Mouse (Mus musculus) thymus, adult 2 months (tissue): ENCODE results near the gene Fgf9. TPM values are rescaled to one million over a fixed set of nuclear protein-coding genes. Genes with fewer than 3 reads are reported as not detected.

Experiments
- DNase-seq: peaks from one replicate; pipeline ENCODE4 v3.0.0; 2021
- H3K27ac ChIP-seq: fragments of 200-500 bp; 2 replicates; pipeline ENCODE4 v1.5.1; 2012; ENCODE audit warnings: low read length, control low read depth; ENCODE audit not compliant: control insufficient read depth, insufficient read depth
- H3K27me3 ChIP-seq: fragments of 200-500 bp; 2 replicates; pipeline ENCODE4 v1.6.1; 2012; ENCODE audit warnings: mild to moderate bottlenecking, low read length, moderate library complexity, mixed read lengths; ENCODE audit not compliant: control insufficient read depth, insufficient read depth
- H3K36me3 ChIP-seq: fragments of 200-500 bp; 2 replicates; pipeline ENCODE4 v1.6.1; 2012; ENCODE audit warnings: mild to moderate bottlenecking, low read length, moderate library complexity; ENCODE audit not compliant: control insufficient read depth, insufficient read depth
- H3K4me1 ChIP-seq: fragments of 200-500 bp; replicated peaks from 2 replicates; pipeline ENCODE4 v1.6.1; 2012; ENCODE audit warnings: low read length; ENCODE audit not compliant: control insufficient read depth, insufficient read depth
- H3K4me3 ChIP-seq: fragments of 200-500 bp; 2 replicates; pipeline ENCODE4 v1.5.1; 2012; ENCODE audit warnings: mild to moderate bottlenecking, low read length, control low read depth, moderate library complexity; ENCODE audit not compliant: control insufficient read depth, insufficient read depth
- CTCF ChIP-seq: fragments of 200-500 bp; IDR thresholded peaks from 2 replicates; pipeline ENCODE4 v1.5.1; 2012; ENCODE audit warnings: mild to moderate bottlenecking, control low read depth, low read length, moderate library complexity, borderline replicate concordance; ENCODE audit not compliant: control insufficient read depth, poor library complexity, insufficient read depth; ENCODE audit errors: extremely low read depth
- POLR2A ChIP-seq: fragments of 200-500 bp; IDR thresholded peaks from 2 replicates; pipeline ENCODE4 v1.6.1; 2012; ENCODE audit warnings: mild to moderate bottlenecking, low read length, control low read depth, moderate library complexity; ENCODE audit not compliant: control insufficient read depth, poor library complexity, insufficient read depth; ENCODE audit errors: extremely low read depth
- WGBS: fragments of 180-500 bp; shearing (Covaris S2); methylation state at CpG from one replicate; pipeline ENCODE4 v1.1.7; 2018; 5-methylcytosine and 5-hydroxymethylcytosine counted together
- polyA plus RNA-seq: library from polyadenylated mRNA; depleted of rRNA; stranded (reverse); fragments of >200 nt; gene quantifications from 2 replicates; pipeline ENCODE4 v1.2.3, GENCODE M21; 2012

Fgf9 gene
- polyA plus RNA-seq, 1 experiment: 0.34 TPM

GRCm38 (mm10) chr14:58089486-58089885, 19.1 kb downstream of the Fgf9 start:
- no peak for DNase-seq
- Histone ChIP-seq H3K27ac (no peak overlapping the region), H3K4me1 (no peaks in the 10 kb centered on the region), H3K36me3 (no peaks in the 10 kb centered on the region), H3K27me3 (no peaks in the 10 kb centered on the region), H3K4me3 (no peak overlapping the region)
- 88% methylated on average over 5 of the region's 5 CpGs for WGBS
- TF ChIP-seq CTCF (no peak), POLR2A (no peak)

- Histone ChIP-seq H3K27ac (no peak overlapping the region), H3K27me3 (no peaks in the 10 kb centered on the region), H3K36me3 (no peaks in the 10 kb centered on the region), H3K4me1 (no peaks in the 10 kb centered on the region), H3K4me3 (no peak overlapping the region)
- WGBS: 80% methylated on average over 10 of the region's 10 CpGs
- TF ChIP-seq POLR2A: no peak
- TF ChIP-seq CTCF: no peak
- no peak for DNase-seq
Measured at GRCm38 (mm10) chr14:58091321-58091720, 21.0 kb downstream of the Fgf9 start.

GRCm38 (mm10) chr14:58099599-58099998, 29.3 kb downstream of the Fgf9 start:
- WGBS: 96% methylated on average over 8 of the region's 8 CpGs
- TF ChIP-seq POLR2A (no peak), CTCF (no peak)
- Histone ChIP-seq H3K4me3 (no peak overlapping the region), H3K27ac (no peak overlapping the region), H3K36me3 (no peaks in the 10 kb centered on the region), H3K27me3 (no peaks in the 10 kb centered on the region), H3K4me1 (no peaks in the 10 kb centered on the region)
- DNase-seq: no peak

GRCm38 (mm10) chr14:58101298-58101697, 31.0 kb downstream of the Fgf9 start:
- no peaks in the 10 kb centered on the region for H3K36me3 ChIP-seq
- TF ChIP-seq CTCF (no peak), POLR2A (no peak)
- H3K4me1 ChIP-seq: no peaks in the 10 kb centered on the region
- no peak overlapping the region for H3K27ac ChIP-seq
- WGBS: 59% methylated on average over 6 of the region's 6 CpGs
- no peaks in the 10 kb centered on the region for H3K27me3 ChIP-seq
- no peak overlapping the region for H3K4me3 ChIP-seq
- DNase-seq: no peak

GRCm38 (mm10) chr14:58104266-58104665, 33.9 kb downstream of the Fgf9 start:
- Histone ChIP-seq H3K36me3 (no peaks in the 10 kb centered on the region), H3K4me1 (no peaks in the 10 kb centered on the region), H3K27ac (no peak overlapping the region), H3K27me3 (no peaks in the 10 kb centered on the region), H3K4me3 (no peak overlapping the region)
- no peak for DNase-seq
- TF ChIP-seq POLR2A (no peak), CTCF (no peak)
- 81% methylated on average over 8 of the region's 8 CpGs for WGBS

GRCm38 (mm10) chr14:58105596-58105995, 35.2 kb downstream of the Fgf9 start:
- no peak overlapping the region for H3K27ac ChIP-seq
- no peaks in the 10 kb centered on the region for H3K4me1 ChIP-seq
- TF ChIP-seq CTCF (no peak), POLR2A (no peak)
- H3K27me3 ChIP-seq: no peaks in the 10 kb centered on the region
- 93% methylated on average over 5 of the region's 5 CpGs for WGBS
- no peaks in the 10 kb centered on the region for H3K36me3 ChIP-seq
- no peak for DNase-seq
- no peak overlapping the region for H3K4me3 ChIP-seq

GRCm38 (mm10) chr14:58109601-58110000, 39.3 kb downstream of the Fgf9 start:
- no peak for DNase-seq
- TF ChIP-seq CTCF (no peak), POLR2A (no peak)
- no peaks in the 10 kb centered on the region for H3K27me3 ChIP-seq
- no peak overlapping the region for H3K4me3 ChIP-seq
- H3K36me3 ChIP-seq: no peaks in the 10 kb centered on the region
- H3K27ac ChIP-seq: no peak overlapping the region
- WGBS: 94% methylated on average over 9 of the region's 9 CpGs
- no peaks in the 10 kb centered on the region for H3K4me1 ChIP-seq
